Mouse (Mus musculus): ENCODE data around the gene Ptpn1. TPM values are rescaled to one million over a fixed set of nuclear protein-coding genes. Genes with fewer than 3 reads are reported as not detected.

Ptpn1 gene
- total RNA-seq, 4 experiments from 2014 or later, result 56.1 to 70.3 (median 60.7) TPM

DNA sequence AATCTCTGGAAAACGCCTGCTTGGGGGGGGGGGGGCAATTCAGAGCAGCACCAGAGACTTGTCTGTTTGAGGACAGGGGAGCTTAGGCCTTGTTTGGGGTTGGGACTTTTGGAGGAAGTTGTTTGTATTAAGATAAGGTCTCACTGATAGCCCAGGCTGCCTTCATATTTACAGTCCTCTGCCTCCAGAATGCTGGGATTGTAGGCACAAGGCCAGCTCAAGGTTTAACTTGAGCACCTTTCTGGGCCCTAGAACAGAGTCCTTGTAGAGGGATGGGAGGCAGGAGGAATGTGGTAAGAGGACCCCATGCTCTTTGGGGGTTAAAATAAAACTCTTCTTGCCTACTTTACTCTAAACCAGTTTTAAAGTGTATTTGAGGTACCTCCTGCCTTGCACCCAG lies 41.0 kb downstream of the Ptpn1 start:
- DNase-seq, result no peak

DNA sequence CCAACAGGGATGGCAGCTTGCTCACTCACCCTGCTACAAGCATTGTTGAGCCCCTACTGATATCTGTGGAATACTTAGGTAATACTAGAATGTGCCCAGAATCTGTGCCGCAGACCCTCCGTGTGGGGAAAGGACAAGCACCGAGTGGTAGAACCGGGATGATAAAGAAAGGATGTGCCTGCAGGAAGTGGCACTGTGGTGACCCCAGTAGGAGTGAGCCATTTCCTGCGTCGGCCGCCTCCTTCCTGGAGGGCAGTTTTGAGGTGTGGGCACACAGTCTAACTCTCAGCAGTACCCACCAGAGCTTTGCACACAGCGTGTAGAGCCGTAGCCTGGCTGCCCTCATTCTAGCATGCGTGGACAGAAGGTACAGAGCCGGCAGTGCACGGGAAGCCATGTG lies 43.9 kb downstream of the Ptpn1 start:
- no peak for DNase-seq

DNA sequence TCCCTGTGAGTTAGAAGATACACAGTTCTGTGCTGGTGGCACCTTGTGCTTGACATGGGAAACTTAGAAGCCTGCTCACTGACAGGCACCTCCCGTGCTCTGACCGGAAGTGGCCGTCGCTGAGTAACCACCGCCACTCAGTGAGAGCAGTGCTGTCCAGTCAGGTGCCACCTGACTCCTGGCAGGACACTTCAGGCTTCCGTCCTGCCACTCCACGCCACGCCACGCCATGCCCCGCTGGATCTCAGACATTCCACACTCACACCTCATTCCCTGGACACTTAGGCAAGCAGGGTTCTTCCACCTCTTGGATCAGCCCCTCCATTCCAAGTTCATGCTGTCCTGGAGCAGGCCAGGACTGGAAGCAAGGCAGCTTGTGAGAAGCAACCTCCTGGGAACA lies 46.4 kb downstream of the Ptpn1 start:
- no peak for DNase-seq

DNA sequence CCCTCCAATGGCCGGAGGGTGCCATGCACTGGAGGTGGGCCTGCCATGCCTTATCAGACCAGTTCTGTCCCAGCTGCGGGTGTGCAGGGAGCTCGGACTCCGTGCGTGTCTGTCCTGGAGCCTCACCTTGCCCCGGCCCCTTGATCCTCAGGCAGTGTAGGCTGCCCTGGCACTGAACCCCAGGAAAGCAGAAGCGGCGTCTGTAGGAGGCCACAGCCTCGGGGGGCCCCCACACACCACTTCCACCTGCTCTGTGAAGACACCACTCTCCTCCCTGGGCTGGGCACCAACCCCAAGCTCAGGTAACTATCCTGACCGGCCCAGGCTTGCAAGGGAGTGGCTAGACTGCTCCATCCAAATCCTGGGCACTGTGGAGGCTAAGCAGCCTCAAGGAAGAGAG lies 48.5 kb downstream of the Ptpn1 start:
- DNase-seq, result no peak

DNA sequence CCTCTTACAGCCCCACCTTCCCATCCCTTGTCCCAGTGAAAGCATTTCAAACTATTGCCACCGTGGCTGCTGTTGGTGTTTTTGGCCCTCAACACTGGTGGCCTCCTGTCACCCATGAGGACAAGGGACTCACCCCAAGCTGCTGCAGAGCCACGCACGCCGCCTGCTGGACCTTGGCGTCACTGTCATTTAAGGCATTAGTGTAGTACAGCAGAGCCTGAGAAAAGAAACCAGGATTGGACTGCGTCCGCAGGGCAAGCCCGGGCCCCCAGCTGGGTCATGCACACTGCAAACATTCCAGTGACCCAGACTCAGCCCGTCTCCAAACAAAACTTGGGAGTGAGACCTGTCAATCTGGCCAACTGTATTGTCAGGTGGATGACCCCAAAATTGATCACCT lies 50.8 kb downstream of the Ptpn1 start:
- DNase-seq, result no peak

DNA sequence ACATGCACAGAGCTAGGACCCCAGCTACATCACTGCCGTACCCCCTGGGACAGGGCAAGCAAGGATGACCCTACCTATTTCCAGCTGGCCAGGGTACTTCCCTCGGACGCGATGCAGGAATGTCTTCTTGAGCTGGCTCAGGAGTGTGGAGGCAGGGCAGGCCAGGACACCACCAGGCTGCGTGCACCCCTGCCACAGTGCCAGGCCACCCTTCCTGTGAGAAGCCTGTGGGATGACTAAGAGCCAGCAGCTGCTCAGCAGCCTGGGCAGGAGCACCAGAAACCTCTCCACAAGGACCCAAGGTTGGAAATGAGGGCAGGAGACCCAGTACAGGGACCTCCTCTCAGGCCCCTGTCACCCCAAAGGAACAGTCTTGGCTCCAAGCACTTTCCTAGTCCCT lies 52.5 kb downstream of the Ptpn1 start:
- DNase-seq, result no peak

DNA sequence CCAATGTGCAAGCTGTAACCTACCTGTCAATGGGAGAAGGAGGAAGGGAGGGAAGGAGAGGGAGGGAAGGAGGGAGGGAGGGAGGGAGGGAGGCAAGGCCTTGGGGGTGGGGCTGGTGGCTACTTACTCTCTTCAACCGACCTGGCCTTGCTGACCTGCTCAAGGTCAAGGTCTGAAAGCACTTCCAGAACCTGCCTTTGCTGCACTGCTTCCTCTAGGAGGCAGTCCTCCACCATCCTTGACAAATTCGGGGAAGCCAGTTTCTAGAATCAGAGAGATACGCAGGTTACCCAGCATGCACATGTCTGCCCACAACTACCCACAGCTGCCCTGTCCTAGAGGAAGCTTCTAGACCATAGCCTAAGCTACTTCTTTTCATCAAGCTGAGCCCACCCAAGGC lies 53.1 kb downstream of the Ptpn1 start:
- DNase-seq, result no peak

DNA sequence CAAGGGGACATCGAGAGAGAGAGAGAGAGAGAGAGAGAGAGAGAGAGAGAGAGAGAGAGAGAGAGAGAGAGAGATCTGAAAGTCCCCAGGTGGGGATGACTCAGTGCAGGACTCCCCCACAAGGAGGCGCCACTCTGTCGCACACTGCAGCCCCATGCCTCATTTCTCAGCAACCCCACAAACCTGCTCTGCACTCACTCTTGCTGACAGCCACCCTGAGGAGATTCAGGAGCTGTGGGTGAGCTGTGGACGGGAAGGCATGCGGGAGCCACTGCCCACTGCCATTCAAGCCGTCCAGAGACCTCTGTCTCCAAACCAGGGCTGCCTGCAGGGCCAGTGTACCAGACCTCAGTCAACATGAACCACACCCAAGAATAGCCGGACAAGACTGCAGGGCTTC lies 54.9 kb downstream of the Ptpn1 start:
- DNase-seq, result no peak

DNA sequence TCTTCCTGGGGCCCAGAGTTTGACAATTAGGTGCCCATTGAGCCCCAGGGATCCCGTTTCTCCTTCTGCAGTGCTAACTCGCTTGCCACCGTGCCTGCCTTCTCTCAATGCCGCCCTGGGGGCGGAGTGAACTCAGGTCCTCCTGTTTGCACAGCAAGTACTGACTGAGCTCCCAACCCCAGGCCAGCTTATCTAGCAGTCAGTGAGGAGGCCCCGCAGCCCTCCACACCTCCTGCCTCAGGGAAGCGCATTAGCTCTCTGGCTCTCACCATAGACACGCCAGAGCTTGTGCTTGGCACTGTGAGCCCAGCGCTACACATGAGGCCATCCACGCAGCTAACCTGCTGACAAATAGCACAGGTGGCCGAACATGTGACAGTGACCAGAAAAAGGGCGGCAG lies 55.8 kb downstream of the Ptpn1 start:
- DNase-seq, result no peak

DNA sequence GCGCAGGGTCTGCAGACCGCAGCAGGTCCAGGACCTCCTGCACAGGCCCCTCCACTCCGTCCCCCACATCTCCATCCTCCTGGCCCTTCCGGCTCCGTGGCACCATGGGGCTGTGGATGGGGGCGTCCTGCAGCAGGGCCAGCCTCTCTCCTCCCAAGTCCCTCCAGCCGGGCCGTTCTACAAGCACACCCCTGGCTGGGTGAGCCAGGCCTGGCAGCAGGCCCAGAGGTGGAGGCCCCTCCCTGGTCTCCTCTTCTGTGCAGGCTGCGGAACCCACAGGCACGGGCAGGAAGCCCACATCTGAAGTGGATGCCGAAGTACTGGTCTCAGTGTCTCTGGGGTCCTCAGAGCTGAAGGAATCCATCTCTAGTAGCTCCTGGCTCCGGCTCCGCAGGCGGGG lies 57.5 kb downstream of the Ptpn1 start:
- DNase-seq, result no peak

DNA sequence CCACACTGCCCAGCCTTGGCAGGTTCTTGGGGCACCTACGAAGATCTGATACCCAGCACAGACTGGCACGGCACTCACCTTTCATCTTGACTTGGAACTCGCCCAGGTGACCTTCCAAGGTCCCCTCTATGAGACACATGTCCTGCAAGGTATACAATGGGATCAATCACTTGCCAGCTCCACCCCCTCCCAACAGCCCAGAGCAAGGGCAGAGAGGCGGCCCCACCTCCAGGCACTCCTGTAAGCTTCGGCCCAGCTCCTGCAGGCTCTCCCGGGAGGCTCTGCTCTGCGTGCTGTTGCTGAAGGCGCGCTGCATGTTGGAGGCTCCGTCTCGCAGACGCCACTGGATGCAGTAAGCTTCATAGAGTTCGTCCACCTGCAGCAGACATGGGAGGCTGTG lies 61.4 kb downstream of the Ptpn1 start:
- DNase-seq, result no peak

DNA sequence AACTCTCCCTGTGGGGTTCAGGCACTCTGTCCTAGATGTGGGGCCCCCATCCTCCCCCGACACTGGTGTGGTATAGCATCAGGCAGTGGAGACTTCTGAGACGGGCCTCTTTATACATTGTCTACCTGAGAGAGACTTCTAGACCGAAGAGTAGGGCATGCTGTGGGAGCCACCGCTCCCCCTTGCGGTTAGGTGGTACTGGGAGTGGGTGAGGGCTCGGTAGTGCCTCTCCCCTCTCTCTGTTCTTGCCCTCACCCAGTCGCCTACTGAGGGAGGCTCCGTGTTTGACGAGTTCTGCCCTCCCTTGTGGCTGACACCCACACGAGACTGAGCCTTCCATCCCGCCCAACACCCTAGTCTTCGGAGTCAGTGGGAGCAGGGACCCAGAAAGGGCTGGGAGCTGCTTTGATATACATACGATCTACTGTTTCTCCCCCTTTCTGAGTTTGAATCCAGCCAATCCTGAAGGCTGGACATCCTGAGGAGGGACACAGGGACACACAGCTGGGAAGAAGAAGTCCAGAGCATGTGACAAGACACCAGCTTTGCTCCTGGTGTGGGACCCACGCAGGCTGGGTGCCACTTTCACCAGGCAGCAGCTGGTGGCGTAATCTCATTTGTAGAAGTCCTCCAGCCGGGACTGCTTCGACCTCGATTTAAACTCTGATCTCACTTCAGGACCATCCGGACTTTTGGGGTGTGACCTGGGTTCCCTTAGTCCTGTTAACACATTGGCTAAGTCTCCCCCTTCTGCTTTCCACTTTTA lies 64.2 kb downstream of the Ptpn1 start:
- DNase-seq, result no peak

DNA sequence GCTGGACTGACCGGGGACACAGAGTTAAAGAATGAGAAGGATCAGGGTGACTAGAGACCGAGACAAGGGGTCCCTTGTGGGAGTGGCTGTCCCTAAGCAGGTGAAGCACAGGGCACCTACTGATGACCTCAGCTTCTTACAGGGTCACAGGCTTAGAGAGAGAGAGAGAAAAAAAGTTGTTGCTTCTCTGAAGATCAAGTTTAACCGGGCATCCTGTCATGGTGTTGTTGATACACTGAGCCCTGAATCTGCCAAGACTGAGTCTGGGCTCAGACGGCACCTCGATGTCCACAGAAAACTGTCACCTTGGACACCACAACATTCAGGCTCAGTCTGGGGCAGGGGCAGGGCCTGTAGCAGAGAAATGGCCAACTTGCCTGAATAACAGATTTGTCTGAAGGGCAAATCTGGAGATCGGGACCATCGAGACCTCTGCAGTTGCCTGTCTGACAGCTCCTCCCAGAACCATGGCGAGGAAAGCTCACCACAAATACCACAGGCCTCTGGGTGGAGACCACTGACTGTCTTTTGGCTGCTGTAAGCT lies 64.9 kb downstream of the Ptpn1 start:
- DNase-seq, result no peak

DNA sequence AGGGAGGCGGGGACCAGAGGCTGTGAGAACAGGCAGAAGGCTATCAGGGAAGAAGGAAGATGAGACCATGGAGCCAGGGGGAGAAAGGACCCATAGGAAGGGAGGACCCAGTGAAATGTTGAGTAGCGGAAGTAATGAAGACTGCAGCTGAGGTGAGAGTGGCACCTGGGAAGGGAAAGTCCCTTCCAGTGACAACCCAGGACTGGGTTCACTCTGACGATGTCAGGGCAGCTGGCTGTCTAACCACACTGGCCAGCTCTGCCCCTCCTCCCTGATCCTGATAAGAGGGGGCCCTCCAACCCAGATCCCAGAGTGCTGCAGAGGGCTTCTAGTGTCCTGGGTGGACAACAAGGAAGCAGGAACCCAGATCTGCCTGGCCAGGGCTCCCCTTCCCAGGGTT lies 65.7 kb downstream of the Ptpn1 start:
- no peak for DNase-seq

DNA sequence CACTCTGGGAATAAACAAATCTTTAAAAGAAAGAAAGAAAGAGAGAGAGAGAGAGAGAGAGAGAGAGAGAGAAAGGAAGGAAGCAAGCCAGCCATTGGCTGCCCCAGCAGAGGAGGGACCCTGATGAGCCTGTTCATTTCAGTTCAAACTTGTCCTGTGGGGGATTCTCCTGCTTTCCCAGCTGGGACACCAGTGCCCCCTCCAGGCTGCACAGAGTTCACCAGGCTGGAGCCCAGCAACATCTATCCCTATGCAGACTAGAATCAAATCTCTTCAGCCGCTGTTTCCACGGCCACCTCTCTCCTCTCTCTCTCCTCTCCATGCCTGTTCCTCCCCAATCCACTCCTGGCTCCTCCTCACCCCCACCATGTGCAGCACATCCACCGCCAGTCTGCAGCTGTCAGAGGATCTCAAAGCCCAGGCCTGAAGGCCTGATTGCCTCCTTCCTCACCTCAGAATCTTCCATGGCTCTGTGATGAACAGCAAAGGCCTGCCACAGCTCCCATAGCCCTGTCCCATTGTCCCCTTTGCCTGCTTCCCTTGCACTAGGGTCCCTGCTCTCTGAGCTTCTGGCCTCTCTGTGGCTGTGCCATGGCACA lies 67.4 kb downstream of the Ptpn1 start:
- DNase-seq, result no peak

DNA sequence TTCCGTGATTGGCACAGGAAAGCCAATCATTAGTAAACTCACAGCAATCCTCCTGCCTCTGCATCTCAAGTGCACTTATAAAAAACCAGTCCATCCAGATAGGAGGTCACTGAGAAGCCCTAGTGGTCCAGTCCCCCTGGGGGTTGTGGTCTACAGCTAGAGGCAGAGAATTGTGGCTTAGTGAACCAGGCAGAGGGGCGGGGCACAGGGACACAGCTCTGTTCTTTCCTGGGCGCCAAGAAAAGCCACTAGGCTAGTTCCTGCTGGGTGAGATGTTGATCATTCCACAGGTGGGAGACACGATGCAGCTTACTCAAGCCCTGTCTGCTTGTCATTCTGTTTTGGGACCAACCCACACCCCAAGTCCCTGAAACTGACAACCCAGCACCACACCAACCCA lies 70.3 kb downstream of the Ptpn1 start:
- no peak for DNase-seq

DNA sequence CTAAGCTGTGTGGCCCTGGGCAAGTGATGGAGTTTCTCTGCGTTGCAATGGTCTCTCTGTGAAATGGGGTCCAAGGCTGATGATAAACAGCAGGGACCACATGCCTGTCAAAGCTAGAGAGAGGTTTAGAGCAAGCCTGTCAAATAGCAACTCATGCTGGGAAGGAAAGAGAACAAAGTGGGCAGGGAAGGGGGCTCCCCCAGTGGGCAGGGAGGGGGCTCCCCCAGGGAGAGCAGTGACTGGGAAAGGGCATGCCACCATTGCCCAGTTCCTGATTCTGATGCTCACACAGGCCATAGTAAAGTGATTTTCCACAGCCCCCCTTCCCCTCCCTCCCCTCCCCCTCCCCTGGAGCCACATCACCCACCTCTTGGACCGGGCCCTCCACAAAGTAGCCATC lies 71.0 kb downstream of the Ptpn1 start:
- DNase-seq, result no peak

DNA sequence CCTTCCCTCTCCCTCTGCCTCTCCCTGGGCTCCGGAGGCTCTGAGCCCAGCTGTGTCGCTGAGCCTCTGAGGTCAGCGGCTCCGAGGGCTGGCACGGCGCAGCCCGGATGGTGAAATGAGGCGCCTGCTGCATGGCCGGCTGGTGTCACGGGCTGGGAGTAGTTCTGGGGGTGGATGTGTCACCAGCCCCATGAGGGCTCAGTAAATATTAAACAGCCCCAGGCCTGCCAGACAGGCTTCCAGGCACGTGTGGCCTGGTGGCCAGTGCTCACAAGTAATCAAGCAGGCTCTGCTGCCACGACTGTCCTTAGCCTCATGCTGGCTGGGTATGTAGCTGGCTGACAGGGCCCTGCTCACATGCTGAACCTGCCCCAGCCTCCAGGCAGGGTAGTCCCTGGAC lies 71.6 kb downstream of the Ptpn1 start:
- no peak for DNase-seq

DNA sequence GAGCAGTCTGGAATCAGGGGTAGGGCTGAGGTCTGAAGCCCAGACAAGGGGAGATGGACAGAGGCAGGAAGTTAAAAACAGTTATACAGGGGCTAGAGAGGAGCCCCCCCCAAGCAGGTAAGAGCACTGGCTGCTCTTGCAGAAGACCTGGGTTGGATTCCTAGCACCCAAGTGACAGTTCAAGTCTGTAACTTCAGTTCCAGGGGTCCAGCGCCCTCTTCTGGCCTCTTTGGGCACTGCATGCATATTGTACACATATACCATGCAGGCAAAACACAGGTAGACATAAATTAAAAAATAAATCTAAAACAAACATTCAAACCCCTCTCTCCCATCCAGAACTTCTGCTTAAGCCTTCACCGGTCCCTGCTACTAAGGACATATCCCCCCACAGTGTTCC lies 72.5 kb downstream of the Ptpn1 start:
- DNase-seq, result no peak

DNA sequence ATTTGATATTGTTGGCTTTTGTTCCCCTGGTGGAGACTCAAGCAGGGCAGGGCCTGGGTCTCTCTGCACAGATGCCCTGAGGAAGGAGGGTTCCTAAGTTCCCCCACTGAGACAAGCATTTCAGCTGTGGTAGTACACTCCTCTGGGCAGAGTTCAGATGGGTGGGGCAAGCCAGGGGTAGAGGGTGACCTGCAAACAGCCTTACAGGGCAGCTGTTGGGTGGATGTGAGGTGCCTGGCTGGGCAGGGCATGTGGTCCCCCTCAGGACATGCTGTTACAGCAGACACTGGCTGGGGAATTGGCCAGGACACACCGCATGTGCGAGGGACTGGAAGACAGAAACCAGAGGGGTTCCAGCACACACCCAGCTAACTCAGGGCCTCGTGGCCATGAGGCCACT lies 73.1 kb downstream of the Ptpn1 start:
- no peak for DNase-seq

DNA sequence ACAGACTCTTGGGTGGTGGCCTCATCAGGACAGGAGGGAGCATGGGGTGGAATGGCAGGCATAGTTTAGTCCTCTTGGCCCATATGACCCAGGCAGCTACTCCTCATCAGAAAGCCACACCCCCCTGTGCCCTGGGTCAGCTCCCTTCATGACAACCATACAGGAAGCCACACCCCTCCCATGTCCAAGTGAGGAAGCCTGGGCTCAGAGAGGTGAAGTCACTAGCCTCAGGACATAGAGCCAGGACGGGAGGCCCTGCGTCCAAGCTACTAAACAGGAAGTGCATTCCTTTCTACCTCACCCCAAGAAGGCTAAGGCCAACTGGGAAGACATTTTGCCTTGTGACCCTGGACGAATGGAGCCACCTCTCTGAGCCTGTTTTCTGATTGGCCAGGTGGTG lies 73.8 kb downstream of the Ptpn1 start:
- no peak for DNase-seq

DNA sequence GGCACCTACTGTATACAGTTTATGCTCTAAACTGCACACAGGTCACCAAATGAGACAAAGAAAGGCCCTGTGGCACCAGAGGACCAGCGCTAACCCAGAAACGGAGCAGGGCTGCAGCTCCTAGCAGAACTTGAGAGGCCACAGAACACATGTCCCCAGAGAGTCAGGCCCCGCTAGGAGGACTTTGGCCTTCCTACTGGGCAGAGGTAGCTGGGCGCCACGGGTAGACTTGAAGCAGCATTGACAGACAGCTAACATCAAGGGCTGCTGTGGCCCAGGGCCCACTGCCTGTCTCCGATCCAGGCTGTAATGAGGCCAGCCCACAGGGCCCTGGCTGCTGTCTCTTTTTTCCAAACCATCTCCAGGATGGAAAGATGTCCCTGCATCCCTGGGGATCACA lies 74.6 kb downstream of the Ptpn1 start:
- DNase-seq, result no peak

DNA sequence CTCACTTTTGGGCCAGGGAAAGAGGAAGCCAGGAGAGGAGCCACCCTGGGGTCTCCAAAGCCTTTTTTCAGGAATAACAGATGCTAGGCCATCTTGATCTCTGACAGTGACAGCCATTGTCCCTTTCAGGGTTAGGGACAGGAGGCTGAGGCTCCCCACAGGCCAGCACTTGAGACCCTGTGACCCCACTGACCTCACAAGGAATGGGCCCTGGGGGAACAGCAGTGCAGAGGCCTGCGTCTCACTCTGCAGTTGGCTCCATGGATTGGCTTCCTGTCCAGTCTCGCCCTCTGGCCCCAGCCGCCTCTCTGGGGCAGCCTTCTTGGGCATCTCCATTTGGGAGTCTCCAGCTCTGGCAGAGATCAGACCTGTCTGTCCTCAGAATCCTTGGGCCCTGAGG lies 76.3 kb downstream of the Ptpn1 start:
- DNase-seq, result no peak

DNA sequence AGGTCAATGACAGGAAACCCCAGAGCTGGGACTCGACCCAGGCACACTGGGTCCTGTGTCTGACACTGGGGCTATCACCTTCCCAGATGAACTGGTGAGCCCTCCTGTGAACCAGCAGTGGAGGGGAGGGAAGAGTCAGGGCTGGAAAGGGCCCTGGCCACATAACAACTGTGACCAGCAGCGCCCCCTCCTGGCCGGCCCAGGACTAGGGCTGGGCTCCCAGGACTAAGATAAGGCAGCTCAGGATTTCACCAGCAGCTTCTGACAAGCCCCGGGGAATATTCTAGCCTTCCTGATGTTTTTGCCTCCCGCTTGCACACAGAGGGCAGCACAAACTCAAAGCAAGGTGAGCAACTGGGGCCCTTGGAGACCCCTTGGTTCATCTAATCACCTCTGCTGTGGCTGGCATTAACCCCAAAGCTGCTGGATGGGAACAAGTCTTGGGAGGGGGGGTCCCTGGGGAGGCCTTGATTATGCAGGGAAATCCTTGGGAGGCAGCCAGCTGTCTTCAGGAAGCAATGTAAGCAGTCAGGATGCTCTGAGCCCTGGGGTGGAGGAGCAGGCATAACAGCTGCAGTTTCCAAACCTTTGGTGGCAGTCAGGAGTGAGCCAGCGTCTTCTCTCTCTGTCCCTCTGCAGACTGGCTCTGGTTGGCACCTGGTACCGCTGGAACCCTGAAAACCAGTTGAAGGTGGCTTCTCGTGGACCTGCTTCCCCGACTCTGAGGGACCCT lies 78.2 kb downstream of the Ptpn1 start, which contains the start of gene Ripor3:
Gene Ripor3, minus strand, starts transcription at position 683 of the 733 bp plus-strand sequence.
- peak; percentile 58 for DNase-seq

Data from adrenal gland, adult 8-10 months (tissue).